Mouse (Mus musculus): ENCODE measurements around the gene Cd40. TPM values are rescaled to one million over a fixed set of nuclear protein-coding genes. Genes with fewer than 3 reads are reported as not detected.
A peak's percentile ranks its signal among the peaks of the same experiment; 100 is the strongest.

The Cd40 gene
- polyA plus RNA-seq (2015; fragmentation: Nextera tagmentation; extraction: Ambion mirVana): 5.4 and 6.6 TPM in 2 replicates

DNA sequence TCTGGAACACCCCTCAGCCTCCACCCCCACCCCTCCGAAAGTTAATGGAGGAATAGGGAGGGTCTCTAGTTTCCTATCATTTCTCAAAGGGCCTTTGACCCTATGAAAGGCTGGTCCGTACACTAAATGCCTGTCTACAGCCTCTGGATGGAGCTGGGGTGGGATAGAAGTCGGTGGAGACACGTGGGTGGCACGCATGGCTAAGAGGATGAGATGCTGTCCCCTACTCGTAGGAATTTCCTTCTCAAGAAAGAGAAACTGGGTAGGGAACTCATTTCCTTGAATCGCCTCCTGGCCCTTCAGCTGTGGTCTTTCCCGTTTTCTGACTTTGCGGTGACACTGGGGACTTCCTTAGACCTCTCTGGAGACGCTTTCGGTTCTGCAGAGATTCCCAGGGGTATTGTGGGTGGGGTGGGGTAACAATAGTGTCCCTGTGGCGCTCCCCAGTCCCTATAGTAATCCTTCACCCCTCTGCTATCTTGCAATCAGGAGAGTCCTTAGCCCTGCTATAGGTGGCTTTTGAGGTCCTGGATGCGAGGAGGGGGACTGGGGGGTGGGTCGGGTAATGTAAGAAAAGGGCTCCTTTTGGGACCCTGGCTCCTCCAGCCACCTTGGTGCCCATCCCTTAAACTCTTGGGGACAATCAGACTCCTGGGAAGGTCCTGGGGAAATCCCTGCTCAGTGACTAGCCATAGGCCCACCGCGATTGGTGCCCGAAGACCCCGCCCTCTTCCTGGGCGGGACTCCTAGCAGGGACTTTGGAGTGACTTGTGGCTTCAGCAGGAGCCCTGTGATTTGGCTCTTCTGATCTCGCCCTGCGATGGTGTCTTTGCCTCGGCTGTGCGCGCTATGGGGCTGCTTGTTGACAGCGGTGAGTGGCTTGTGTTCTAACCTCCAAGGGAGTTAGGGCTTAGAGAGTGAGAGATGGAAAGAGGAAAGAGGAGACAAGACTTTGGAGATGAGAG lies at the start of gene Cd40:
Gene Cd40, plus strand, starts transcription at position 740 of the 965 bp plus-strand sequence.
- WGBS: 12% methylated on average over 25 of the region's 25 CpGs
- H3K4me1 ChIP-seq: peaks cover 21% of the 10 kb centered on the region
- H3K36me3 ChIP-seq (ENCODE audit: poor library complexity, severe bottlenecking): no peaks in the 10 kb centered on the region
- H3K27me3 ChIP-seq: peaks cover 28% of the 10 kb centered on the region
- no peak within 1 kb of the TSS for H3K9ac ChIP-seq
- H3K4me3 ChIP-seq: peak within 1 kb of the TSS; percentile 9
- H3K9me3 ChIP-seq (replicated peaks): no peaks in the 10 kb centered on the region
- H3K4me2 ChIP-seq: peak within 1 kb of the TSS; percentile 35
- no peak for ATAC-seq
- no peak within 1 kb of the TSS for H3K27ac ChIP-seq

DNA sequence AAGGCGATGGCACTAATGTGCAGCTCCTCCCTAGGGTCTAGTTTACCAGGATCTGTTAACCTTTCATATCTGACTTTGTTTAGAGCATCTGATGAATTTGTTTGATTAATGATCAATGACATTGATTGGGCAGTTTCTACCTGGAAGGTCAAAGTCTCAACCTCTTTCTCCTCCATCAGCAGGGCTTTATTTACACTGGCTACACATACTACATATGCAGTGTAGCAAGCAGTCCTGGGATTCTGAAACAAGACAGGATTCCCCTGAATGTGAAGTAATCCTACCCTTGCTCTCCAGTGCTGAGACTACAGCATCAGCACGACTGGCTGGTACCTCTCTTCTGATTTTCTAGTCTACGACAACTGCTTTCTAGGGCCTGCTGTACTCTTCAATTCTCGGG lies 48.6 kb upstream of the Cd40 start:
- Histone ChIP-seq H3K4me2 (no peak overlapping the region), H3K27me3 (no peaks in the 10 kb centered on the region), H3K4me1 (no peaks in the 10 kb centered on the region), H3K4me3 (no peak overlapping the region), H3K36me3 (ENCODE audit: poor library complexity, severe bottlenecking) (peaks cover 100% of the 10 kb centered on the region), H3K9ac (no peak overlapping the region), H3K9me3 (replicated peaks) (no peaks in the 10 kb centered on the region), H3K27ac (no peak overlapping the region)
- no peak for ATAC-seq
- 96% methylated on average over 4 of the region's 4 CpGs for WGBS

GRCm38 (mm10) chr2:165007986-165008385 lies 47.4 kb upstream of the Cd40 start:
- no peak overlapping the region for H3K27ac ChIP-seq
- no peak overlapping the region for H3K9ac ChIP-seq
- WGBS: 95% methylated on average over 1 of the region's 1 CpGs
- peaks cover 100% of the 10 kb centered on the region for H3K36me3 ChIP-seq (ENCODE audit: poor library complexity, severe bottlenecking)
- H3K9me3 ChIP-seq (replicated peaks): no peaks in the 10 kb centered on the region
- no peak overlapping the region for H3K4me3 ChIP-seq
- H3K4me2 ChIP-seq: no peak overlapping the region
- H3K4me1 ChIP-seq: no peaks in the 10 kb centered on the region
- ATAC-seq: no peak
- H3K27me3 ChIP-seq: no peaks in the 10 kb centered on the region

DNA sequence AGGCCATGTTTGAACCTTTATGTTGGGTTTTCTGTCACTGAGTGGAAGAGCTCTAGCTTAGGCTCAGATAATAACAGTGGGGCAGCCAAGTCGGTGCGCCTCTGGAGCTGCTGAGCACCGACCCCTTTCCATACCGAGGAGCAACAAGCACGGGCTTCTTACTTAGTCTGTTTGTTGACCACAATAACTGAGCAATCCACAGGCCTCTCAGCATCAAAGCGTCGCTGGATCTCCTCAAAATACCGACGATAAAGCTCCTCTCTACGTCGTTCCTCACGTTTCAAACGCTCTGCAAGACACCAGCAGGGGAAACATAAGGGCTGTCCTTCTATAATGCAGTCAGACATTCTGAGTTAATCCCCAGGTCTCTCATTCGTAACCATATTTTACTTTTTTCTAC lies 46.3 kb upstream of the Cd40 start:
- no peaks in the 10 kb centered on the region for H3K27me3 ChIP-seq
- no peak overlapping the region for H3K4me2 ChIP-seq
- 94% methylated on average over 14 of the region's 14 CpGs for WGBS
- H3K27ac ChIP-seq: no peak overlapping the region
- no peak for ATAC-seq
- no peaks in the 10 kb centered on the region for H3K4me1 ChIP-seq
- H3K36me3 ChIP-seq (ENCODE audit: poor library complexity, severe bottlenecking): peaks cover 93% of the 10 kb centered on the region
- no peak overlapping the region for H3K4me3 ChIP-seq
- no peaks in the 10 kb centered on the region for H3K9me3 ChIP-seq (replicated peaks)
- H3K9ac ChIP-seq: no peak overlapping the region

DNA sequence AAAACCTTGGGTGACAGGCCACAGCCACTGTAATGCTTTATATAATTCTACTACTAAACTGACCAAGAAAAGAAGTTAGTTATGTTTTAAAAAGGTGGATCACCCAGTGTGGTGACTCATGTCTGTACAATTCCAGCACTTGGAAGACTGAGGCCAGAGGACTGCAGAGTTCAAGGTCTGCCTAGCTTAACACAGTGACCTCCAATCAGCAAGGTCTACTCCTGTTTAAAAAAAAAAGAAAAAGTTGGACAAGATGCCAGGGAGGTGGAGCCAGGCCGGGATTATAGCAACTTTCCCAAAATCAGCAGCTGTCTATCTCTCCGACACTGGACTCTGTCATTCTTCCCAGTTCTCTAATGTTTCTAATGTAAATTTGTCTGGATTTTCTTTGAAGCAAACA lies 45.8 kb upstream of the Cd40 start:
- Histone ChIP-seq H3K9ac (no peak overlapping the region), H3K9me3 (replicated peaks) (no peaks in the 10 kb centered on the region), H3K36me3 (ENCODE audit: poor library complexity, severe bottlenecking) (peaks cover 89% of the 10 kb centered on the region), H3K4me2 (no peak overlapping the region), H3K4me1 (no peaks in the 10 kb centered on the region), H3K27ac (no peak overlapping the region), H3K4me3 (no peak overlapping the region), H3K27me3 (no peaks in the 10 kb centered on the region)
- no peak for ATAC-seq
- WGBS: 96% methylated on average over 2 of the region's 2 CpGs

- H3K4me3 ChIP-seq: no peak overlapping the region
- no peaks in the 10 kb centered on the region for H3K4me1 ChIP-seq
- H3K9me3 ChIP-seq (replicated peaks): no peaks in the 10 kb centered on the region
- H3K36me3 ChIP-seq (ENCODE audit: poor library complexity, severe bottlenecking): peaks cover 81% of the 10 kb centered on the region
- no peak overlapping the region for H3K9ac ChIP-seq
- H3K27me3 ChIP-seq: no peaks in the 10 kb centered on the region
- no peak overlapping the region for H3K4me2 ChIP-seq
- WGBS: 94% methylated on average over 10 of the region's 10 CpGs
- ATAC-seq: no peak
- no peak overlapping the region for H3K27ac ChIP-seq
Measured at GRCm38 (mm10) chr2:165010351-165010750, 45.1 kb upstream of the Cd40 start.

DNA sequence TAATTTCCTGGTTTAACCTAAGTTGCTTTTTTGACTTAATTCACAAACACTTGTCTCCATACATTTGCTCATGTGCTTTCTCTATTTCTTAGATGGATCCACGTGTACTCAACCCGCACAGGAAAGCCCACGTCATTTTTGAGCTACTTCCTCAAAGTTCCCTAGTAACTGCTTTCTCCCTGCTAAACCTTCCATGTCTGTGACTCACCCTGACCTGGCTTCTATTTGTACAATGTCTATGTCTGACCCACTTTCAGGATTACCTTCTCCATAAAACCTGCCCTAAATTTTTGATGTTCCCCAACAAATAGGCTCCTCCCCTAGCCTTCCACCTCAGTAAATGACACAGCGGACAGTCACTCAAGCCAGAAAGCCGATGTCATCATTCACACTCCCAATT lies 40.5 kb upstream of the Cd40 start:
- ATAC-seq: no peak
- H3K27ac ChIP-seq: no peak overlapping the region
- no peaks in the 10 kb centered on the region for H3K9me3 ChIP-seq (replicated peaks)
- H3K27me3 ChIP-seq: no peaks in the 10 kb centered on the region
- H3K9ac ChIP-seq: no peak overlapping the region
- no peaks in the 10 kb centered on the region for H3K4me1 ChIP-seq
- H3K4me2 ChIP-seq: no peak overlapping the region
- WGBS: 94% methylated on average over 5 of the region's 5 CpGs
- no peak overlapping the region for H3K4me3 ChIP-seq
- H3K36me3 ChIP-seq (ENCODE audit: poor library complexity, severe bottlenecking): peaks cover 58% of the 10 kb centered on the region

- Histone ChIP-seq H3K4me1 (no peaks in the 10 kb centered on the region; the same call in 1 of the 2 replicates), H3K36me3 (ENCODE audit: poor library complexity, severe bottlenecking) (peaks cover 43% of the 10 kb centered on the region), H3K27ac (no peak overlapping the region), H3K9ac (no peak overlapping the region), H3K4me3 (no peak overlapping the region), H3K27me3 (no peaks in the 10 kb centered on the region), H3K9me3 (replicated peaks) (no peaks in the 10 kb centered on the region), H3K4me2 (no peak overlapping the region)
- ATAC-seq: no peak
- WGBS: 75% methylated on average over 3 of the region's 3 CpGs
Measured at GRCm38 (mm10) chr2:165020490-165020889, 34.9 kb upstream of the Cd40 start.

GRCm38 (mm10) chr2:165027163-165027562 lies 28.3 kb upstream of the Cd40 start:
- peaks cover 14% of the 10 kb centered on the region for H3K4me1 ChIP-seq
- WGBS: 87% methylated on average over 1 of the region's 1 CpGs
- no peak overlapping the region for H3K27ac ChIP-seq
- H3K4me3 ChIP-seq: no peak overlapping the region
- no peak overlapping the region for H3K4me2 ChIP-seq
- peaks cover 15% of the 10 kb centered on the region for H3K36me3 ChIP-seq (ENCODE audit: poor library complexity, severe bottlenecking)
- no peak overlapping the region for H3K9ac ChIP-seq
- no peaks in the 10 kb centered on the region for H3K9me3 ChIP-seq (replicated peaks)
- no peaks in the 10 kb centered on the region for H3K27me3 ChIP-seq
- ATAC-seq: no peak

DNA sequence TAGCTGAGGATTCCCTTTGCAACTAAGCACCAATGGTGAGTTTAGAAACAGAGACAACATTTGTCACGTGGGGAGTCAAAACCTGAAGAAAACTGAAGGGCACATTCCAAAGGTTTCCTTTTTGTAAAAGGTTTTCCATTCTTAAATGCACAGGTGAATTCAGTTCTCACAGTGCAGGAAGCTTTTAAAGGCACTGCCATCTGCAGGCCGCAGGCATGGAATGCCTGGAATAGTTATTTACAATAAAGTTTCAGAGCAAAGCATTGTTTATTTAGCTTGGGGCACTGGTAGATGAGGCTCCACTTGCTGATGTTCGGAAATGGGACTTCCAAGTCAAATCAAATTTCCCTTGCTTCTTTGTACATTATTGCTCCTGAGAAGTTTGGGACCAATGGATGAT lies 22.9 kb upstream of the Cd40 start:
- 53% methylated on average over 3 of the region's 3 CpGs for WGBS
- Histone ChIP-seq H3K4me2 (peak overlapping the region; percentile 81), H3K27me3 (no peaks in the 10 kb centered on the region), H3K4me1 (peaks cover 38% of the 10 kb centered on the region), H3K9me3 (replicated peaks) (no peaks in the 10 kb centered on the region), H3K9ac (peak overlapping the region; percentile 99; the same call in 1 of the 2 replicates), H3K36me3 (ENCODE audit: poor library complexity, severe bottlenecking) (peaks cover 7% of the 10 kb centered on the region; the same call in 1 of the 2 replicates), H3K4me3 (peak overlapping the region; percentile 96), H3K27ac (no peak overlapping the region)
- ATAC-seq: no peak

GRCm38 (mm10) chr2:165033306-165033705 lies 22.1 kb upstream of the Cd40 start:
- Histone ChIP-seq H3K9ac (peak overlapping the region; percentile 99), H3K4me2 (peak overlapping the region; percentile 81), H3K27me3 (no peaks in the 10 kb centered on the region), H3K36me3 (ENCODE audit: poor library complexity, severe bottlenecking) (peaks cover 7% of the 10 kb centered on the region; the same call in 1 of the 2 replicates), H3K9me3 (replicated peaks) (no peaks in the 10 kb centered on the region), H3K4me1 (peaks cover 38% of the 10 kb centered on the region), H3K4me3 (peak overlapping the region; percentile 96), H3K27ac (no peak overlapping the region)
- WGBS: 56% methylated on average over 6 of the region's 6 CpGs
- no peak for ATAC-seq

- H3K4me1 ChIP-seq: peaks cover 38% of the 10 kb centered on the region
- H3K9ac ChIP-seq: peak within 1 kb of the TSS; percentile 99
- H3K4me2 ChIP-seq: peak within 1 kb of the TSS; percentile 81
- no peaks in the 10 kb centered on the region for H3K9me3 ChIP-seq (replicated peaks)
- peak within 1 kb of the TSS; percentile 90 for H3K27ac ChIP-seq
- peak within 1 kb of the TSS; percentile 96 for H3K4me3 ChIP-seq
- ATAC-seq: peak; percentile 98
- under 1% methylated on average over 110 of the region's 111 CpGs for WGBS
- no peaks in the 10 kb centered on the region for H3K27me3 ChIP-seq
- H3K36me3 ChIP-seq (ENCODE audit: poor library complexity, severe bottlenecking): no peaks in the 10 kb centered on the region
Measured at GRCm38 (mm10) chr2:165034131-165035057, 21.0 kb upstream of the Cd40 start, which contains the start of gene Ncoa5. Ncoa5 (minus strand) TSS chr2:165034867.
